Mouse (Mus musculus) macrophage (primary cell): Measurements from ENCODE around the gene Gm36245. TPM values are rescaled to one million over a fixed set of nuclear protein-coding genes. Genes with fewer than 3 reads are reported as not detected.
"Not testable (repeated sequence)": the region's sequence is repeated elsewhere in the genome, so short reads cannot be mapped to it uniquely, and the experiment has no call there.

Experiments
- H3K27ac ChIP-seq: fragments of 350-480 bp; formaldehyde crosslinking; 2 replicates; pipeline ENCODE4 v1.9.0; 2021
- H3K36me3 ChIP-seq: fragments of 350-480 bp; formaldehyde crosslinking; 2 replicates; pipeline ENCODE4 v1.9.0; 2021; ENCODE audit errors: inconsistent target
- H3K4me3 ChIP-seq: fragments of 350-480 bp; formaldehyde crosslinking; 2 replicates; pipeline ENCODE4 v1.9.0; 2021; ENCODE audit errors: inconsistent target
- H3K79me2 ChIP-seq: fragments of 350-480 bp; formaldehyde crosslinking; 2 replicates; pipeline ENCODE4 v1.9.0; 2021; ENCODE audit errors: inconsistent target
- WGBS: methylation state at CpG from one replicate; pipeline ENCODE4 v1.1.7; 2026; ENCODE audit warnings: inconsistent platforms; ENCODE audit not compliant: missing documents; 5-methylcytosine and 5-hydroxymethylcytosine counted together
- polyA plus RNA-seq: library from polyadenylated mRNA; stranded (reverse); fragments of 250-400 nt; gene quantifications from 3 replicates; pipeline ENCODE4 v1.2.4, GENCODE M21; 2018; ENCODE audit warnings: inconsistent platforms

Gene Gm36245
- polyA plus RNA-seq, 1 experiment from 2014 or later: not detected

GRCm38 (mm10) chr15:77629822-77630221, 30.8 kb downstream of the Gm36245 start:
- not testable (repeated sequence) for H3K36me3 ChIP-seq, H3K4me3 ChIP-seq, H3K27ac ChIP-seq, H3K79me2 ChIP-seq
- WGBS: 88% methylated on average over 3 of the region's 3 CpGs

DNA sequence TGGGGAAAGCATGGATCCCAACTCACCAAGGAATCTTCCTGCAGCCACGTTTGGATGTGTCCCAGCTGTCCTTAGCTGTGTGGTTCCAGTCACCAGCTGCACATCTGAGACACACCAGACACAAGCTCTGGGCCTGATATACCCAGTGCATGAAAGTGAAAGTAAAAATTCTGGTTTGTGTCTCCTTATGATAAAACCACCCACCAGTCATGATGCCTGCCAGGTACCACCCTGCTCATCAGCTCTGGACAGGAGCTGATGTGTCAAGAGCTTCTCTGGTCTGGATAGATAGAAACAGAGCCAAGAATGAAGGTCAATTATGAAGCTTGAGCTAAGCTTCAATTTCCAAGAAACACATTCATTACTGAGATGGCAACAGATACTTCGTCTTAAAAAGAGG, 44.1 kb downstream of the Gm36245 start, which contains the start of gene Apol11b:
Apol11b (minus strand) TSS at position 111 of the 400 bp plus-strand sequence.
- WGBS: 55% methylated on average over 2 of the region's 2 CpGs
- H3K79me2 ChIP-seq: not testable (repeated sequence)

DNA sequence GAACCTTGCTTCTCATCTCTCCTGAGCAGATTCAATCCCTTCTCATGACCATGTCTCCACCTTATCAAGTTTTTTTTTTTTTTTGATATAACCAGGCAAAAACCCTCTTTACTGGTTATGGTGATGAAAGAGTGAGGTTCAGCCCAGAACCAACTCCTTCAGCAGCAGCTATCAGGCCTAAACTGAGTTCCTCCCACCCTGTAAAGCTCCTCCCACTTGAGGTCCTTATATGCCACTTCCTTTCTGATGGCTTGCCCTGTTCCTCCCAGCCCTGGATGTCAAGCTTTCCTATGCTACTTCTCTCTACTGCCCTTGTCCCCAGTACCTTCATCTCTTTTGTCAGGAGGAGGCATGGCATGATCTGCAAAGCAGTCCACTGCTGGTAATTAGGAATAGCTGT, 52.1 kb downstream of the Gm36245 start:
- not testable (repeated sequence) for H3K4me3 ChIP-seq, H3K27ac ChIP-seq, H3K36me3 ChIP-seq

More for the DNA sequence above, 44.1 kb downstream of the Gm36245 start, which contains the start of gene Apol11b:
- not testable (repeated sequence) for H3K27ac ChIP-seq, H3K36me3 ChIP-seq, H3K4me3 ChIP-seq

More for the DNA sequence above, 52.1 kb downstream of the Gm36245 start:
- H3K79me2 ChIP-seq: not testable (repeated sequence)

Other genes with a start within 250 kb of the Gm36245 start
- gene Apol7a, start 200.1 kb upstream of the Gm36245 start, polyA plus RNA-seq: not detected in 3 replicates
- 0.06 to 0.18 TPM in 2 of 3 replicates, not detected in the other for gene Apol9a, start 188.1 kb upstream of the Gm36245 start, polyA plus RNA-seq
- gene Apol7b, start 151.8 kb upstream of the Gm36245 start, polyA plus RNA-seq: not detected in 3 replicates
- gene Apol10a, start 122.2 kb upstream of the Gm36245 start, polyA plus RNA-seq: not detected in 3 replicates
- not detected in 3 replicates for gene Apol11a, start 91.0 kb upstream of the Gm36245 start, polyA plus RNA-seq
- 1.4 to 4.9 TPM (median 2.8 TPM) in 3 replicates for gene Apol7c, start 65.9 kb upstream of the Gm36245 start, polyA plus RNA-seq
- not detected in 3 replicates for gene 1700025B11Rik, start 37.4 kb upstream of the Gm36245 start, polyA plus RNA-seq
- 0.13 TPM in 1 of 3 replicates, not detected in the others for gene Apol10b, start 3.1 kb upstream of the Gm36245 start, polyA plus RNA-seq
- gene Apol11b, start 44.0 kb downstream of the Gm36245 start, polyA plus RNA-seq: not detected in 3 replicates
- 0.11 TPM in 1 of 3 replicates, not detected in the others for gene Apol7e, start 99.6 kb downstream of the Gm36245 start, polyA plus RNA-seq
- gene Apol9b, start 129.8 kb downstream of the Gm36245 start, polyA plus RNA-seq: 0.42 to 2.2 TPM (median 1.1 TPM) in 3 replicates
- not detected in 3 replicates for gene Apol8, start 157.7 kb downstream of the Gm36245 start, polyA plus RNA-seq
- gene Myh9, start 242.9 kb downstream of the Gm36245 start, polyA plus RNA-seq: 130 to 219 TPM (median 188 TPM) in 3 replicates